Mouse (Mus musculus): ENCODE data around the gene Ap1ar. TPM values are rescaled to one million over a fixed set of nuclear protein-coding genes. Genes with fewer than 3 reads are reported as not detected.

Ap1ar gene
- polyA plus RNA-seq, 2 experiments, result 12.4 to 15.3 TPM

GRCm38 (mm10) chr3:127782921-127783320 lies 54.4 kb downstream of the Ap1ar start:
- no peak overlapping the region for H3K27ac ChIP-seq
- no peaks in the 10 kb centered on the region for H3K27me3 ChIP-seq (ENCODE audit: control insufficient read depth, insufficient read depth, low read length)
- DNase-seq (ENCODE audit: low read depth in 3 of 3, low spot score in 3 of 3), result no peak
- no peak overlapping the region for H3K4me3 ChIP-seq (ENCODE audit: insufficient read depth in 1 of 2, low read depth in 2 of 2, low read length in 2 of 2)
- no peak for TF ChIP-seq EP300 (IDR thresholded peaks at IDR 0.05; ENCODE audit: low read depth)
- no peak for TF ChIP-seq CTCF (IDR thresholded peaks at IDR 0.05; ENCODE audit: low read depth)
- no peak overlapping the region for H3K9ac ChIP-seq (replicated peaks)
- no peaks in the 10 kb centered on the region for H3K36me3 ChIP-seq (replicated peaks; ENCODE audit: control insufficient read depth, insufficient read depth, low read depth)
- no peak for ATAC-seq (ENCODE audit: insufficient read depth)
- no peak overlapping the region for H3K4me2 ChIP-seq (ENCODE audit: low read depth)
- H3K4me1 ChIP-seq (replicated peaks; ENCODE audit: control insufficient read depth in 2 of 2, insufficient read depth in 2 of 2, low read length in 1 of 2), result peaks cover 4 to 7% of the 10 kb centered on the region in 2 experiments; a peak in 3 of 4 replicates
- WGBS (ENCODE audit: insufficient replicate concordance), result 72% methylated on average over 6 of the region's 6 CpGs
- no peaks in the 10 kb centered on the region for H3K9me3 ChIP-seq (ENCODE audit: control insufficient read depth, low read length)

- Histone ChIP-seq H3K4me1 (replicated peaks; ENCODE audit: control insufficient read depth in 2 of 2, insufficient read depth in 2 of 2, low read length in 1 of 2) (peaks cover 4 to 7% of the 10 kb centered on the region in 2 experiments; a peak in 3 of 4 replicates), H3K9ac (replicated peaks) (no peak overlapping the region), H3K36me3 (replicated peaks; ENCODE audit: control insufficient read depth, insufficient read depth, low read depth) (no peaks in the 10 kb centered on the region), H3K9me3 (ENCODE audit: control insufficient read depth, low read length) (no peaks in the 10 kb centered on the region), H3K4me2 (ENCODE audit: low read depth) (no peak overlapping the region), H3K27me3 (ENCODE audit: control insufficient read depth, insufficient read depth, low read length) (no peaks in the 10 kb centered on the region), H3K27ac (no peak overlapping the region), H3K4me3 (ENCODE audit: insufficient read depth in 1 of 2, low read depth in 2 of 2, low read length in 2 of 2) (no peak overlapping the region)
- ATAC-seq (ENCODE audit: insufficient read depth) (no peak), DNase-seq (ENCODE audit: low read depth in 3 of 3, low spot score in 3 of 3) (no peak)
- WGBS (ENCODE audit: insufficient replicate concordance), result 82% methylated on average over 9 of the region's 9 CpGs
- no peak for TF ChIP-seq CTCF (IDR thresholded peaks at IDR 0.05; ENCODE audit: low read depth)
Observed at GRCm38 (mm10) chr3:127780921-127781320, 56.4 kb downstream of the Ap1ar start.

DNA sequence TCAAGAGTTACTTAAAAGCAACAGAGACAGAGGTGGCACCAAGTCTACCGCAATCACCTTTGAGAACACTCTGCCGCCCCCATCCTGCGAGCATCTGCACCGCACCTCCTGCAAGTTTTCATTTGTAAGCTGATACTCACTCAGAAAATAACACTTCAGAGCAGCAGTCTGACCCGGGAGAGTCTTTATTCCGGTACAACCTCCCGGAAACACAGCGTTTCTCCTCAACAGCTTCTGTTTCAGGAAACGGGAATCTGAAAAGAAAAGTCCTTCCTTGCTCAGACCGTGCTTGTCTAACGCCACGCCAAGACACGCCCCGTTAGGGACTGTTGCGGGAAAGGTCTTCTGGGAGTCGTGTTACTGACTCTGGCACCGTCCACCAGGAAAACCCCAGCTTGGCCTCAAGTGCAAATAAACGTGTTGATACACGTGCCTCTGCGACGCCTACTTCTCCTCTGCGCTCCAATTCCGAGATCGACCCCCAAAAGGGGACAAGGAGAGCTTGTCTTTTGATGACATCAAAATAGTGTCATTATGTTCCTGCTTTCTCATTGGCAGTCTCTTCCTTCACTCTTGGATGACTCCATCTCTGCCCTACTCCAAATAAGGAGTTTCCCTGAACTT lies 57.2 kb downstream of the Ap1ar start, which contains the start of gene Alpk1:
TSS of gene Alpk1 (minus strand) at position 507 of the 624 bp plus-strand sequence.
- peaks cover 4 to 7% of the 10 kb centered on the region in 2 experiments; a peak in 3 of 4 replicates for H3K4me1 ChIP-seq (replicated peaks; ENCODE audit: control insufficient read depth in 2 of 2, insufficient read depth in 2 of 2, low read length in 1 of 2)
- ATAC-seq (ENCODE audit: insufficient read depth) (peak; percentile 85), DNase-seq (ENCODE audit: low read depth in 3 of 3, low spot score in 3 of 3) (no peak)
- peak within 1 kb of the TSS; percentile 80 for H3K4me2 ChIP-seq (ENCODE audit: low read depth)
- no peaks in the 10 kb centered on the region for H3K36me3 ChIP-seq (replicated peaks; ENCODE audit: control insufficient read depth, insufficient read depth, low read depth)
- no peaks in the 10 kb centered on the region for H3K9me3 ChIP-seq (ENCODE audit: control insufficient read depth, low read length)
- H3K9ac ChIP-seq (replicated peaks), result peak within 1 kb of the TSS; percentile 55
- H3K4me3 ChIP-seq (ENCODE audit: insufficient read depth in 1 of 2, low read depth in 2 of 2, low read length in 2 of 2), result peak within 1 kb of the TSS; percentile 58 to 79
- TF ChIP-seq EP300 (IDR thresholded peaks at IDR 0.05; ENCODE audit: low read depth) (no peak), CTCF (IDR thresholded peaks at IDR 0.05; ENCODE audit: low read depth) (peak; percentile 70)
- H3K27ac ChIP-seq, result no peak within 1 kb of the TSS
- no peaks in the 10 kb centered on the region for H3K27me3 ChIP-seq (ENCODE audit: control insufficient read depth, insufficient read depth, low read length)
- WGBS (ENCODE audit: insufficient replicate concordance), result 2% methylated on average over 24 of the region's 24 CpGs

DNA sequence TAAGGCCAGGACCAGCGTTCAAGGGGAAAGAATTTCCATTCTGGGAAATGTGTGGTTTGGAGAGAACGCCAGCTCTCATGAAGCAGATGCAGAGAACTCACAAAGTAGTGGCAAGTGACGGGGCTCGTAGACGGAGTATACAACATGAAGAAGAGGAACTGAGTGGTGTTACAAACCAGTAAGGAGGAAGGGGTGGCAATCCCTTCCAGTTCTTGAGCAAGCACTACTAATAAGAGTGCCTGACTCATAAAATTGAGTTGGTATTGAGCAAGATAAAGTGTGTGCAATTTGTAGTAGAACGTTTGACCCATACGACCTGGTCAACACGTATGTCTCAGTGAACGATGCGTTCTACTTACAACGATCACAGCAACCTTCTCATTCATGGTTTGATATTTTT lies 68.2 kb downstream of the Ap1ar start:
- H3K4me3 ChIP-seq (ENCODE audit: insufficient read depth in 1 of 2, low read depth in 2 of 2, low read length in 2 of 2), result no peak overlapping the region
- no peaks in the 10 kb centered on the region for H3K4me1 ChIP-seq (replicated peaks; ENCODE audit: control insufficient read depth in 2 of 2, insufficient read depth in 2 of 2, low read length in 1 of 2)
- DNase-seq (ENCODE audit: low read depth in 3 of 3, low spot score in 3 of 3) (no peak), ATAC-seq (ENCODE audit: insufficient read depth) (no peak)
- H3K9me3 ChIP-seq (ENCODE audit: control insufficient read depth, low read length), result no peaks in the 10 kb centered on the region
- H3K36me3 ChIP-seq (replicated peaks; ENCODE audit: control insufficient read depth, insufficient read depth, low read depth), result no peaks in the 10 kb centered on the region
- no peak overlapping the region for H3K9ac ChIP-seq (replicated peaks)
- H3K27ac ChIP-seq, result no peak overlapping the region
- 52% methylated on average over 11 of the region's 11 CpGs for WGBS (ENCODE audit: insufficient replicate concordance)
- H3K27me3 ChIP-seq (ENCODE audit: control insufficient read depth, insufficient read depth, low read length), result no peaks in the 10 kb centered on the region
- no peak overlapping the region for H3K4me2 ChIP-seq (ENCODE audit: low read depth)
- TF ChIP-seq CTCF (IDR thresholded peaks at IDR 0.05; ENCODE audit: low read depth) (no peak), EP300 (IDR thresholded peaks at IDR 0.05; ENCODE audit: low read depth) (no peak)

- WGBS (ENCODE audit: insufficient replicate concordance), result 47% methylated on average over 3 of the region's 3 CpGs
- H3K27me3 ChIP-seq (ENCODE audit: control insufficient read depth, insufficient read depth, low read length), result no peaks in the 10 kb centered on the region
- H3K4me3 ChIP-seq (ENCODE audit: insufficient read depth in 1 of 2, low read depth in 2 of 2, low read length in 2 of 2), result no peak overlapping the region
- H3K4me1 ChIP-seq (replicated peaks; ENCODE audit: control insufficient read depth in 2 of 2, insufficient read depth in 2 of 2, low read length in 1 of 2), result peaks cover 0 to 3% of the 10 kb centered on the region in 2 experiments; a peak in 1 of 4 replicates
- H3K36me3 ChIP-seq (replicated peaks; ENCODE audit: control insufficient read depth, insufficient read depth, low read depth), result no peaks in the 10 kb centered on the region
- no peaks in the 10 kb centered on the region for H3K9me3 ChIP-seq (ENCODE audit: control insufficient read depth, low read length)
- no peak for DNase-seq (ENCODE audit: low read depth in 3 of 3, low spot score in 3 of 3)
- H3K27ac ChIP-seq, result no peak overlapping the region
- no peak overlapping the region for H3K9ac ChIP-seq (replicated peaks)
- H3K4me2 ChIP-seq (ENCODE audit: low read depth), result no peak overlapping the region
- TF ChIP-seq EP300 (IDR thresholded peaks at IDR 0.05; ENCODE audit: low read depth), result no peak
- TF ChIP-seq CTCF (IDR thresholded peaks at IDR 0.05; ENCODE audit: low read depth), result no peak
- ATAC-seq (ENCODE audit: insufficient read depth), result no peak
Observed at GRCm38 (mm10) chr3:127765971-127766370, 71.4 kb downstream of the Ap1ar start.

Measured in liver, embryonic 14.5 days (tissue).